Mouse (Mus musculus): ENCODE results near the gene Olfr315. TPM values are rescaled to one million over a fixed set of nuclear protein-coding genes. Genes with fewer than 3 reads are reported as not detected.

Gene Olfr315
- polyA plus RNA-seq, 1 experiment from 2014 or later: not detected

Other genes with a start within 250 kb of the Olfr315 start
- not detected in 2 replicates for gene Olfr330, start 238.4 kb upstream of the Olfr315 start, polyA plus RNA-seq (2014; fragmentation: Nextera tagmentation; extraction: Ambion mirVana)
- not detected in 2 replicates for gene Olfr329-ps, start 226.8 kb upstream of the Olfr315 start, polyA plus RNA-seq (2014; fragmentation: Nextera tagmentation; extraction: Ambion mirVana)
- gene Olfr328, start 217.6 kb upstream of the Olfr315 start, polyA plus RNA-seq (2014; fragmentation: Nextera tagmentation; extraction: Ambion mirVana): 0.05 and 0.08 TPM in 2 replicates
- gene Olfr224, start 202.6 kb upstream of the Olfr315 start, polyA plus RNA-seq (2014; fragmentation: Nextera tagmentation; extraction: Ambion mirVana): not detected in 2 replicates
- not detected in 2 replicates for gene Olfr325, start 195.5 kb upstream of the Olfr315 start, polyA plus RNA-seq (2014; fragmentation: Nextera tagmentation; extraction: Ambion mirVana)
- gene Olfr324, start 178.1 kb upstream of the Olfr315 start, polyA plus RNA-seq (2014; fragmentation: Nextera tagmentation; extraction: Ambion mirVana): not detected in 2 replicates
- not detected in 2 replicates for gene 2210407C18Rik, start 157.1 kb upstream of the Olfr315 start, polyA plus RNA-seq (2014; fragmentation: Nextera tagmentation; extraction: Ambion mirVana)
- gene Olfr323, start 142.7 kb upstream of the Olfr315 start, polyA plus RNA-seq (2014; fragmentation: Nextera tagmentation; extraction: Ambion mirVana): not detected in 2 replicates
- gene Trim58, start 132.7 kb upstream of the Olfr315 start, polyA plus RNA-seq (2014; fragmentation: Nextera tagmentation; extraction: Ambion mirVana): 5.6 and 6.4 TPM in 2 replicates
- gene Olfr322, start 114.4 kb upstream of the Olfr315 start, polyA plus RNA-seq (2014; fragmentation: Nextera tagmentation; extraction: Ambion mirVana): not detected in 2 replicates
- gene Olfr320, start 92.1 kb upstream of the Olfr315 start, polyA plus RNA-seq (2014; fragmentation: Nextera tagmentation; extraction: Ambion mirVana): not detected in 2 replicates
- not detected in 2 replicates for gene Olfr319, start 74.0 kb upstream of the Olfr315 start, polyA plus RNA-seq (2014; fragmentation: Nextera tagmentation; extraction: Ambion mirVana)
- gene Olfr318, start 49.2 kb upstream of the Olfr315 start, polyA plus RNA-seq (2014; fragmentation: Nextera tagmentation; extraction: Ambion mirVana): not detected in 2 replicates
- gene Olfr317, start 34.0 kb upstream of the Olfr315 start, polyA plus RNA-seq (2014; fragmentation: Nextera tagmentation; extraction: Ambion mirVana): not detected in 2 replicates
- gene Olfr316, start 20.5 kb upstream of the Olfr315 start, polyA plus RNA-seq (2014; fragmentation: Nextera tagmentation; extraction: Ambion mirVana): not detected in 2 replicates
- not detected in 2 replicates for gene Olfr314, start 9.8 kb downstream of the Olfr315 start, polyA plus RNA-seq (2014; fragmentation: Nextera tagmentation; extraction: Ambion mirVana)
- gene Fam183b, start 28.8 kb downstream of the Olfr315 start, polyA plus RNA-seq (2014; fragmentation: Nextera tagmentation; extraction: Ambion mirVana): 0.70 and 0.86 TPM in 2 replicates
- gene Olfr313, start 41.8 kb downstream of the Olfr315 start, polyA plus RNA-seq (2014; fragmentation: Nextera tagmentation; extraction: Ambion mirVana): not detected in 2 replicates
- not detected in 2 replicates for gene Olfr312, start 56.0 kb downstream of the Olfr315 start, polyA plus RNA-seq (2014; fragmentation: Nextera tagmentation; extraction: Ambion mirVana)
- gene Olfr311, start 66.1 kb downstream of the Olfr315 start, polyA plus RNA-seq (2014; fragmentation: Nextera tagmentation; extraction: Ambion mirVana): not detected in 2 replicates
- 4.3 and 5.2 TPM in 2 replicates for gene Gm12258, start 74.0 kb downstream of the Olfr315 start, polyA plus RNA-seq (2014; fragmentation: Nextera tagmentation; extraction: Ambion mirVana)
- 5.0 and 5.6 TPM in 2 replicates for gene 2810021J22Rik, start 94.0 kb downstream of the Olfr315 start, polyA plus RNA-seq (2014; fragmentation: Nextera tagmentation; extraction: Ambion mirVana)
- gene Zfp39, start 131.0 kb downstream of the Olfr315 start, polyA plus RNA-seq (2014; fragmentation: Nextera tagmentation; extraction: Ambion mirVana): 10.2 and 11.8 TPM in 2 replicates
- 4.0 and 5.0 TPM in 2 replicates for gene Btnl10, start 144.7 kb downstream of the Olfr315 start, polyA plus RNA-seq (2014; fragmentation: Nextera tagmentation; extraction: Ambion mirVana)
- 229 and 240 TPM in 2 replicates for gene Rnf187, start 165.7 kb downstream of the Olfr315 start, polyA plus RNA-seq (2014; fragmentation: Nextera tagmentation; extraction: Ambion mirVana)
- 6.3 and 6.9 TPM in 2 replicates for gene Hist3h2ba, start 175.7 kb downstream of the Olfr315 start, polyA plus RNA-seq (2014; fragmentation: Nextera tagmentation; extraction: Ambion mirVana)
- 12.0 and 14.5 TPM in 2 replicates for gene Hist3h2a, start 181.5 kb downstream of the Olfr315 start, polyA plus RNA-seq (2014; fragmentation: Nextera tagmentation; extraction: Ambion mirVana)
- 0.23 and 0.38 TPM in 2 replicates for gene Trim17, start 181.5 kb downstream of the Olfr315 start, polyA plus RNA-seq (2014; fragmentation: Nextera tagmentation; extraction: Ambion mirVana)
- 17.3 and 17.8 TPM in 2 replicates for gene Trim11, start 204.9 kb downstream of the Olfr315 start, polyA plus RNA-seq (2014; fragmentation: Nextera tagmentation; extraction: Ambion mirVana)